Mouse (Mus musculus) cortical plate, adult 2 months (tissue): ENCODE measurements around the gene Rpl10a. TPM values are rescaled to one million over a fixed set of nuclear protein-coding genes. Genes with fewer than 3 reads are reported as not detected.
A peak's percentile ranks its signal among the peaks of the same experiment; 100 is the strongest.

Source experiments
- H3K27ac ChIP-seq: fragments of 200-500 bp; 2 replicates; pipeline ENCODE4 v1.5.1; 2012; ENCODE audit warnings: low read length, control low read depth, inconsistent platforms; ENCODE audit not compliant: insufficient read depth
- H3K4me1 ChIP-seq: fragments of 200-500 bp; 2 replicates; pipeline ENCODE4 v1.6.1; 2011; ENCODE audit warnings: low read length; ENCODE audit not compliant: control insufficient read depth, insufficient read depth
- H3K4me3 ChIP-seq: fragments of 200-500 bp; 2 replicates; pipeline ENCODE4 v1.5.1; 2011; ENCODE audit warnings: mild to moderate bottlenecking, low read length, control low read depth; ENCODE audit not compliant: insufficient read depth
- CTCF ChIP-seq: fragments of 200-500 bp; IDR thresholded peaks from 2 replicates; pipeline ENCODE4 v1.5.1; 2011; ENCODE audit warnings: mild to moderate bottlenecking, control low read depth, low read length; ENCODE audit not compliant: insufficient read depth; ENCODE audit errors: extremely low read depth
- POLR2A ChIP-seq: fragments of 200-500 bp; IDR thresholded peaks from 2 replicates; pipeline ENCODE4 v1.6.1; 2011; ENCODE audit warnings: mild to moderate bottlenecking, low read length, control low read depth; ENCODE audit not compliant: insufficient read depth; ENCODE audit errors: extremely low read depth
- polyA plus RNA-seq: library from polyadenylated mRNA; depleted of rRNA; stranded (reverse); fragments of >200 nt; gene quantifications from 2 replicates; pipeline ENCODE4 v1.2.3, GENCODE M21; 2012

Gene Rpl10a
- polyA plus RNA-seq, 1 experiment: 705 TPM

GRCm38 (mm10) chr17:28344670-28345069, 16.4 kb downstream of the Rpl10a start:
- Histone ChIP-seq H3K4me3 (no peak overlapping the region), H3K27ac (no peak overlapping the region), H3K4me1 (no peaks in the 10 kb centered on the region)
- TF ChIP-seq POLR2A: no peak
- no peak for TF ChIP-seq CTCF

- Histone ChIP-seq H3K4me1 (no peaks in the 10 kb centered on the region), H3K27ac (no peak overlapping the region), H3K4me3 (no peak overlapping the region)
- TF ChIP-seq POLR2A (no peak), CTCF (no peak)
Observed at GRCm38 (mm10) chr17:28345271-28345721, 17.0 kb downstream of the Rpl10a start.

- H3K27ac ChIP-seq: no peak overlapping the region
- TF ChIP-seq POLR2A (no peak), CTCF (no peak)
- H3K4me3 ChIP-seq: no peak overlapping the region
- no peaks in the 10 kb centered on the region for H3K4me1 ChIP-seq
Observed at GRCm38 (mm10) chr17:28345882-28346281, 17.6 kb downstream of the Rpl10a start.

- H3K4me3 ChIP-seq: no peak overlapping the region
- H3K4me1 ChIP-seq: no peaks in the 10 kb centered on the region
- TF ChIP-seq POLR2A (no peak), CTCF (no peak)
- no peak overlapping the region for H3K27ac ChIP-seq
Observed at GRCm38 (mm10) chr17:28347327-28347726, 19.1 kb downstream of the Rpl10a start.

GRCm38 (mm10) chr17:28348211-28348610, 19.9 kb downstream of the Rpl10a start:
- no peak overlapping the region for H3K27ac ChIP-seq
- H3K4me3 ChIP-seq: no peak overlapping the region
- H3K4me1 ChIP-seq: no peaks in the 10 kb centered on the region
- TF ChIP-seq CTCF (no peak), POLR2A (no peak)

GRCm38 (mm10) chr17:28349264-28349880, 21.1 kb downstream of the Rpl10a start:
- no peak for TF ChIP-seq CTCF
- TF ChIP-seq POLR2A: no peak
- Histone ChIP-seq H3K4me1 (no peaks in the 10 kb centered on the region), H3K4me3 (peak overlapping the region; percentile 40; the same call in 1 of the 2 replicates), H3K27ac (no peak overlapping the region)

- H3K4me3 ChIP-seq: peak overlapping the region; percentile 40
- H3K4me1 ChIP-seq: no peaks in the 10 kb centered on the region
- TF ChIP-seq CTCF (no peak), POLR2A (no peak)
- no peak overlapping the region for H3K27ac ChIP-seq
Observed at GRCm38 (mm10) chr17:28349901-28350465, 21.7 kb downstream of the Rpl10a start.

- H3K27ac ChIP-seq: no peak within 1 kb of the TSS
- no peaks in the 10 kb centered on the region for H3K4me1 ChIP-seq
- peak within 1 kb of the TSS; percentile 40 for H3K4me3 ChIP-seq
- no peak for TF ChIP-seq CTCF
- TF ChIP-seq POLR2A: peak; percentile 22; the same call in 1 of the 2 replicates
Observed at GRCm38 (mm10) chr17:28350466-28351352, 22.4 kb downstream of the Rpl10a start, which contains the start of gene Tead3. Tead3 (minus strand) TSS chr17:28350817.

GRCm38 (mm10) chr17:28351353-28351890, 23.2 kb downstream of the Rpl10a start:
- Histone ChIP-seq H3K27ac (no peak overlapping the region), H3K4me3 (peak overlapping the region; percentile 40), H3K4me1 (no peaks in the 10 kb centered on the region)
- no peak for TF ChIP-seq POLR2A
- no peak for TF ChIP-seq CTCF
